Mouse (Mus musculus) olfactory bulb, adult 2 months (tissue): ENCODE measurements around the gene Prr29.

Source experiments
- CTCF ChIP-seq: fragments of 200-500 bp; IDR thresholded peaks from 2 replicates; pipeline ENCODE4 v1.5.1; 2012; ENCODE audit warnings: low read depth, mild to moderate bottlenecking, low read length, moderate library complexity; ENCODE audit not compliant: insufficient read depth
- POLR2A ChIP-seq: fragments of 200-500 bp; IDR thresholded peaks from 2 replicates; pipeline ENCODE4 v1.6.1; 2012; ENCODE audit warnings: mild to moderate bottlenecking, low read depth, low read length, moderate library complexity; ENCODE audit not compliant: insufficient read depth

DNA sequence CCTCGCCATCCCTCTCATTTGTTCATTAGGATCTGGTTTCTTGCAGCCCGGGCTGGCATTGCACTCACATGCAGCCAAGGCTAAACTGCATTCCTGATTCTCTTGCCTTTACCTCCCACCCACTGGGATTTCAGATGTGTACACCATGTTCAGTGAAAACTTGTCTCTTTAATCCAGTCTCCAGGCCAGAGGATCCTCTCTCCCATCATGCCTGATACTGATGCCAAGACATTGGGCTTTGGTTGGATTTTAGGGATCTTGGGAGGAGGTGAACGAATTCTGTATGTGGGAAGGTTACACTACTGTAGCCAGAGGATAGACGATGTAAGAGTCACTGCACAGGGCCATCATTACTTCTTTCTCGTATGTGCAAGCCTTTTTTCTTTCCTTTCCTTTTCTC is 59.9 kb downstream of the Prr29 start:
- TF ChIP-seq CTCF (no peak), POLR2A (no peak)
